Mouse (Mus musculus): ENCODE data around the gene Ccdc73.
"Not testable (repeated sequence)": the region's sequence is repeated elsewhere in the genome, so short reads cannot be mapped to it uniquely, and the experiment has no call there.

Ccdc73 gene

DNA sequence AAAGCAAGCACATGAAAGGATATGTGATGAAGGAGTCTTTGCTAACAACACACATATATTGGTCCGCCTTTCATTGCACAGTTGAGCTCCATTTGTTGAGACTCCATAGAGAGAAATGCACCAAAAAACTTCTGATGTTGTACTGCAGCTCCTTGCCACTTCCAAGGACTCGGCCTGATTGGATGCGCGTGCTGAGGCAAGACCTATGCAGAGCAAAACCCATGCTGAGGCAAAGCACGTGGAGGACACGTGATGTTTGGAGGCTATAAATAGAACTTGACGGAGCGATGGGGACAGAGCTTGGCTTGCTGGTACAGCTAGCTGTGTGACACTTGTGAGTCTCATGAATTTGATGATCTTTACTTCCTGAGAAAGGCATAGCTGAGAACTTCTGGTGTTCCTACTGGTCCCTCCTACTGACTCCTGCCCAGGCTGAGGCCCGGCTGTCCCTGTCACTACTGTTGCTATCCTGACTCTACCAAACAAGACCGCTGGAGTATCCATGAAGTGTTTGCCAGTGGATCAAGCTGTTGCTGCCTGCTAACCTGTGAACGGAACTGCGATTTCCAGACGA lies at the start of gene Ccdc73:
Gene Ccdc73, plus strand, starts transcription at position 524 of the 574 bp plus-strand sequence.
- DNase-seq, result no peak

DNA sequence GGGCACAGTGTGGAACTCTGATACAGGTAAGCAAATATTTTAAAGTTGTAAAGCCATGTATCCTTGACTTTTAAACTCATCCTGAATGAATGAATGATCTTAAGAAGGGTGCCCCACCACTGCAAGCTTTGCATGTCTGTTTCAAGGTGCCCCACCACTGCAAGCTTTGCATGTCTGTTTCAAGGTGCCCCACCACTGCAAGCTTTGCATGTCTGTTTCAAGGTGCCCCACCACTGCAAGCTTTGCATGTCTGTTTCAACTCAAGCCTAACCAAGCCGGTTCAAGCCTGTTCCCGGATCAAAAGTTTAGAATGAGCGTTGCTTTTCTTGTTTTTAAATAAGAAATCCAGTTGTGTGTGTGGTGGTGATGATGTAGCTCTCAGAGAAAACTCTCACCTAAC lies 48.8 kb upstream of the Ccdc73 start:
- peak; percentile 3 to 8 for DNase-seq

DNA sequence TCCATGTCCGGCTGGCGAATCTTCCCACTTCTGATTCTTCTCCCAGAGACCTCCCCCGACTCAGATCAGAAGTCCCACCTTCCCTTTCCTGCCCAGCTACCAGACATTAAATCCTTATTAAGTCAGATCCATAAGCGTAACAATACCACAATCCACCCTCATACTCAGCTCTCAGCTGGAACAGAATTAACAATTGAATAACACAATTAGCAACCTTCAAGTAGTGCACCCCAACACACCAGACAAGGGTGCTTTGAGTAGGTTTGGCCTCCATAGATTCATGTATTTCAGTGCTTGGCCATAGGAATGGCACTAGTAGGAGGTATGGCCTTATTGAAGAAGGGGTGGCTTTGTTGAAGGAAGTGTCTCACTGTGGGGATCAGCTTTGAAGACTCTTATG lies 41.4 kb upstream of the Ccdc73 start:
- no peak for DNase-seq

DNA sequence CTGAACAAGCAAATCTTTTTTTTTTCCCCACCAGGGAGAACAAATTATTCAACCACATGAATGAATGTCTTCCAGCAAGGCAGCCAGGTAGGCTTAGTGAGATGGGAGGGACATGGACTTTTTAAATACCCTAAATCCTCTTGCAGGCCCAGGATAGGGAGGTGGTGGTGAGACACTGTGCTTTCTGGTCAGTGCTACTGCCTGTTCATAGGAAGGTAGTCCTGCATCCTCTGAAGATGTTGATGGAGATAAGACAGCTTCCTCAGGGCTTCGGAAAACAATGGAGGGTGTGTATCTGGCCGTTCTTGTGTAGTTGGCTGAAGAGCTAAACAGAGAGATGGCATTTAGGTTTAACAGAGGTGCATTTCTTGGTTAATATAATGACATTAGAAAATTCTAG lies 35.1 kb upstream of the Ccdc73 start:
- DNase-seq, result no peak

DNA sequence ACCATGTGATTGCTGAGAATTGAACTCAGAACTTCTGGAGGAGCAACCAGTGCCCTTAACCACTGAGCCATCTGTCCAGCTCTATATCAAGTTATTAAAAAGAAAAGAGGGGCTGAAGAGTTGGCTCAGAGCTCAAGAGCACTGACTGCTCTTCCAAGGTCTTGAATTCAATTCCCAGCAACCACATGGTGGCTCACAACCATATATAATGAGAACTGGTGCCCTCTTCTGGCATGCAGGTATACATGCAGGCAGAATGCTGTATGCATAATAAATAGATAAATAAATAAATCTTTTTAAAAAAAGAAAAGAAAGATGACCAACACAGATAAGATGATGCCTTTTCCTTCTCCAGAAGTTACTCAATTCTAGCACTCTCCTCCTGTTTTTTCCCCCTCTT lies 26.6 kb upstream of the Ccdc73 start:
- DNase-seq, result no peak

DNA sequence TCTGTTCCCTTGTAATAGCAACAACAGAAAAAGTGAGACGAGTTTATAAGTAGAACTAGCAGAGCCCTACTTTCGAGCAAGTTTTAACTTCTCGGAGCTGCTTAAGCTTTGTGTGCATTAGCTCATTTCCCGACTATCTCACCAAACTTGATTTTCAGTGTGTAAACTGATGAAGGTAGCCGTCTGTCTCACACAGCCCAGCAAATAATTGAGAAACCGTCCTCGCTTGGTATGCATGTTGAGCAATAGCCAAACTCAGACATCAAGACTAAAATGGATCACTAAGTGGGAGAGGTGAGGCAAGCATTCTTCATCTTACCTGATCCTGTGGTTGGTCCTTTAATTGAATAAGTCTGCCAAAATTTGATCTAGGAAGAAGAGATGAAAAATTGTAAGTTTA lies 25.9 kb upstream of the Ccdc73 start:
- DNase-seq, result no peak

DNA sequence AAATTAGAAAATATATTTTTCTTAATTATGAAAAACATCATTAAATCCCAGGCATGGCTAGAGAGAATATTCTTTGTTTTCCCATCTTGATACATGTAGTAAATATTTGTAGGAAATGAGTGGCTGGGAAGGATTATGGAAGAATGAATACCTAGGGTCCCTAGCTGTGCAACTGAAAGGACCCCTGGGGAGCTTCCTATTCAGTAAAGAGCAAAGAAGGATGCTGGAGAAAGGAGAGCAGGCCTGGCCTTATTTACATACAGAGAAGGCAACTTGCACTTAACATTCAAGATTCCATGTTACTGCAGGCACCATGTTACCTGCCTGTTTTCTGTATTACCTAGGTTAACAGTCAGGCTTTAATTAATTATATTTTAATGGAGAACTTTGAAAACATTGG lies 25.0 kb upstream of the Ccdc73 start:
- DNase-seq, result no peak

DNA sequence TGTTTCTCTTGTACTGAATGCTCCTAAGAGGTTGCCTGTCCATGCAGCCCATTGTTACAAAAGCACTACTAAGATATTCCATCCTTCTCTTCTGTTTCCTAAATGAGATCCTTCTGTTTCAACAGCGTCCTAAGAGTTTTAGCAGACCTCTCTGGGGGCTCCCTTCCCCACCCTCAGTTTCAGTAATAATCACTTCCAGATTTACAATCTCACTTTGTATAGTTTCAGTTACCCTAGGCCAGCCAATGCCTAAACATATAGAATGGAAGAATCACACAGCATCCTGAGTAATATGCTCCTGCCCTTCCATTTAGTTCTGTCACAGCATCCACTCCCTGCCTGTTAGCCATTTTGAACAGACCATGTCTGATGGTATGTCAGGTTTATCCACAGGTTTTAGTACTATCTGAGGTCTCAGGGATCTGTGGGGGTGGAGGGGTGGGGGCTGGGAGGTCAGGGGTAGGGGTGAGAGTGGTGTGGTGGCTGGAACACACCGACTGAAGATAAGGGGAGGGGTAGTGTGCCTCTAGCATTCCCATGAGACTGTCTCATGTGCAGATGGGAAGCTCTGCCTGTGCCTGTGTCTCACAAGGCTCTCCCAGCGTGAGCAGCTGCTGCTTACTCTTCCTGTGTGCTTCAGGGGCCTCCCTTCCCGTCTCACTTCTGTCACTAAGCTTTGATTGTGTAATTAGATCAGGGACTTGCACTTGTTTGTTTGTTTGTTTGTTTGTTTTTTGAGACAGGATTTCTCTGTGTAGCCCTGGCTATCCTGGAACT lies 20.8 kb upstream of the Ccdc73 start:
- no peak for DNase-seq

DNA sequence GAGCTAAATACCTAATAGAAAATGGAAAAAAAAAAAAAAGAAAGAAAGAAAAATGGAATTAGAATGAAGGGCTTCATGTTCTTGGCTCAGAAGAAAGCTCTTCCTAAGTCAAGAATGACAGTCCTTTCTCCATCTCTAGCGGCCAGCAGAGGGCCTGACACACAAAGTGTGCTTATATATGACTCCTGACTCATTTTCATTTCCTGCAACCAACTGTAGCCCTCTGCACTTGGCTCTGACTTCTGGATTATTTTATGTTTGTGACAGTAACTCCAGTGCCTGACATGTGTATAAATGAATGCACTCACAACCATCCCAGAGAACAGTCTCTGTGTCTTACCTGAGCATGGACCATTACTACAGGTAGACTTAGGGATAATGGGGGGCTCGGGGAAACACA lies 20.0 kb upstream of the Ccdc73 start:
- DNase-seq, result peak; percentile 50 to 54

DNA sequence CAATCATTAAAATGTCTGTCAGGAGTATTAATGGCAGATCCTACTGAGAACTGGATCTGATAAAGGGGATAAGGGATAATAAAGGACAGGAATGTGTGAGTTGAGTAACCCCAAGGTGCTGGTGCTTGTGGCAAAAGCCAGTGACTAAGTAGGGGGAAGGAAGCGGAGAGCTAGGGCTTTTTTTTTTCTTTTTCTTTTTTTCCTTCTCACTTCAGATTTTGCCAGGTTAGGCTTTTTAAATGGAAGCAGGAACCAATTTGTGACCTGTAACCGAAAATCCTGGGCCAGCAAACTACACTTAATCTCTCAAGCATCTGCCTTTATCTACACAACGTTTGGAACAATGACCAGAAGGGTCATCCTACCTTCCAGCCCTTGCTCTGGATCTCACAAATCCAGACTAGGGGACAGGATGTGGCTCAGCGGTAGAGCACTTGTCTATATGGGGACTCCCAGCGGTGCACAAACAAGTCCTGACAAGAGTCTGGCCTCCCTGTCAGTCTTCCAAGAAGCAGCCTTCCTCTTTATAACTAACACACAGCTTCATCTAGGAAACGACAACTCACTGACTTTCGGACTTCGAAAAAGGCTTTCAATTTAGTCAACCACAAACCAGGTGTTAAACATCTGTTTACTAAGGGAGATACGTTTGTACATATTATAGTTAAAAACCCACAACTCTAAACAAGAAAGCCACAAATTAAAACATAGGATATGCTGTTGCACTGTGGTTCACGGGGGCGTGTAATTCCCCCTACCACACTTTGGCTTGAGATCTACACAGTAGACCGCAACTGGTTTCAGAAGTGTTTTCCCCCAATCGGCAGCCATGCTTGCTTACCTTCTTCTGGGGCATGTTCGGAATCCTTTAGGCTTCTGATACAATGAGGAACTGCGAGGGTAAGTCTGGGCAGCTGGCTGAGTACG lies 19.1 kb upstream of the Ccdc73 start:
- peak; percentile 51 to 55 for DNase-seq

DNA sequence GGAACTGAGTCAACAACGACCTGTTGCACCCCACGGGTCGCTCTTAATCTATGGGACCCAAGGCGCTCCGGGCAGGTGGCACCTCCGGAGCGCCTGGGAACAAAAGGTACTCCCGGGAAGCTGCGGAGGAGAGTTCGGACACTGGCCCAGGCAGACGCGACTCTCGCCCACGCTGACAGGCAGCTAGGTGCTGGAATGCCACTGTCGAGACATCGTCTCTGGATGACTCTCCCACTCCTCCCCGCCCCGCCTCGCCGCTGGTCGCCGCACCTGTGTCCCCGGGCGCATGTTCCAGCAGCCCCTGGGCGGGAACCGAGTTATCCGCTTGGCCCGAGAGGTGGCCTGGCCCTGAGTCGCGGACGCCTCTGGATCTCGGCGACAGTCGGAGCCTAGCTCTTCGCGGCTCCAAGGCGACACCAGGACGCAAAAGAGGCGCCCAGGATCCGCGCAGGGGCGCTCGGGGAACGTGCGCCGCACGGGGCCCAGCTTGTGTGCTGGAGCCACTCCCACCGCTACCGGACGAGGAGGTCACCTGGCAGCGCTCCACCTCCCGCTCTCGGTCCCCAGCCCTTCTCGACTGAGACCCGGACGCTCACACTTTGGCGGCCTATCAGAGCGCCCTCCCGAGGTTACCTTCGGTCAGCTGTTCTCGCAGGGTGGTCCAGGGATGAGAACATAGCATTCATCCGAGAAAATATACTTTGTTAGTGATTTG lies 18.2 kb upstream of the Ccdc73 start, which contains the start of gene Prrg4:
Gene Prrg4, minus strand, starts transcription at position 601 of the 715 bp plus-strand sequence.
- peak; percentile 62 to 64 for DNase-seq

DNA sequence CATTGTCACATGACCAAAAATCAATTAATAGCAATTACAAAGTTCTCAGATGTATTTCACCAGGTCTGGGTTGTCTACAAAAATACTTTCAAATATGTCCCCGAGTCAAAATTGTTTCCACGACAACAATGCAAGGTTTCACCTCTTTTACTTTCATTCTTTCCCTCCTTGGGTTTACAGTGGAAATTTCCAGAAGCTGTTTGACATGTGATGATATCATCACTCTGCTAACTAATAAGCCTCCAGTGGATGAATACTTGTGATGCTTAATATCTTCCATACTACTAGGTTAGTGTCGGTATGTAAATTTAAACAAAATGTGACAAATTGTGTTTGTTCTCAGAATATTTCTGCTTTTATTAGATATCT lies 17.6 kb upstream of the Ccdc73 start:
- DNase-seq, result no peak

DNA sequence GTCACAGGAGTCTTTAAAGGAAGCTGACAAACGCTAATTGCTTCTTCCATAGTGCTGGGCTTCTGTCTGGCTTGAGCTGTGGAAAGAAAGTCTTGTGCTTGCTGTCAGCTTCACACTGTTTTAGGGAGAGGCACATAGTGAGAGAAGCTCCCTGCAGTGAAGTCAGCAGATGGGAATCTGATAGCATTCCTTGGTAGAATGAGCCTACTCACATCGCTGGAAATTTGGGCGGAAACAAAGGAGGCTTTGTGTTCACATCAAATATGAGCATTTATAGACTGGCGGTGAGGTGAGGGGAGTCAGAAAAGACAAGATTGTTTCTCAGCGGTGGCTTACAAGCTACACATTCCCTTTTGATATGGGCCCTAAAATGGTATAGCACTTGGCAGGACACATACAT lies 15.9 kb upstream of the Ccdc73 start:
- no peak for DNase-seq

DNA sequence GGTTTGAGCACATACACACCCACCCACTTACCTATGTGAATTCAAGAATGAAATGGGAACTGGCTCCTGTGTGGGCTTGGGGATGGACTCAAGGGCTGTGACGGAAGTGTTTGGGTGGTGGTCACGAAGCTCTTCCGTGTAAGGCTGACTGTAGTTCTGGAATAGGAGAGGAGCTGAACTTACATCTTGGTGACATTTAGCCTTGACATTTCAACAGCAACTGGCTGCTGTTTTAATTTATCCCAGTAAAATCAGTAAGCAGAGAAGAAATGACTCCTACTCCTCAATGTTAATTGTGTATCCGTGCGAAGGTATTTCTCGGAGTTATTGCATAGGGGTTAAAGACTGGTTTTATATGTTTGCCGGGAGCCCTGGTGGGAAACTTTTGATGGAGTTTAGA lies 15.1 kb upstream of the Ccdc73 start:
- no peak for DNase-seq

DNA sequence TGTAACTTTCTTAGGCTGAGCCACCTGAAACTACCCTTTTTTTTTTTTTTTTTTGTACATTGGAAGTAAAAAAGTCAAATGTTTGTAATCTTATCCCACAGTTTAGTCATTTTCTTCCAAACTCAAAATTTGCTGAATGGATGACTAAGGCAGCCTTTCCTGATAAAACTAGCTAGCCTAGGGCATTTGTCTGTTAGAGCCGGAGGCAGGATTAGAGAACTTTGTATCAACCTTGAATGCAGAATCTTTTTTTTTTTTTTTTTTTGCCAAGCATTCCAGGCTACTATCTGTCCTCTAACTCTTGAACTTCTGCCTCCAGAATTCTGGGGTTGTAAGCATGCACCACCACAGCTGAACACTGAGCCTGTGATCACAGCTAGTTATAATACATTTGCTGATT lies 12.8 kb upstream of the Ccdc73 start:
- no peak for DNase-seq

DNA sequence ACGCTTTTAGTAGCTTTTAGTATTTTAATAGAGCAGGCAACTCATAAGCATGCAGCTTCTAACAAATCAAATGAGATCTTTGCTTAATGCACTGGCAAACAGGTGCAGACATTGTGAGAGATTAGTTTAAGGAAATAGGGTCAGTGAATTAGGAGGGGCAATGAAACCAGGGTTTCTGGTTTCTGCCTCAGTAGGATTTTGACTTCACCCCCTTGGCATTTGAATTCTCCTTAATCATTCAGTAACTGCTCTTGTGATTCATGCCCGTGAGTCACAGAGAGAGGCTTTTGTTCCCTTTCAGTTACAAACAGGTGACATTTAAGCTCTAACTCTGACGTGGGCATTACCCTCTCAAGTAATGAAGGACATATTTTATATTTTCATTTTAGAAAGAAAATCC lies 11.9 kb upstream of the Ccdc73 start:
- no peak for DNase-seq

DNA sequence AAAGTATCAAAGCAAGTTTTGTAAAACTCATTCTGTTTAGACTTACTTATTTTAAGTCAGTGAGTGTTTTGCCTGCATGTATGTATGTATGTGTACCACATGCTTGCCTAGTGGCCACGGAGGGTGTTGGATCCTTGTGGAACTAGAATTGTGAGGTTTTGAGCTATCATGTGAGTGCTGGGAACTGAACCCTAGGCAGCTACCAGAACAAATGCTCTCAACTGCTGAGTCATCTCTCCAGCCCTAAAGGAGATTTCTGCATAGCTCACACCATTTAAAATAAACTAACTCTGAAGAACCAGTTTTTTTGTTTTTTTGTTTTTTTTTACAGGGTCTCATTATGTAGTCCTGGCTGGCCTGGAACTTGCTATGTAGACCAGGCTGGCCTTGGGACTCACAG lies 11.4 kb upstream of the Ccdc73 start:
- no peak for DNase-seq

DNA sequence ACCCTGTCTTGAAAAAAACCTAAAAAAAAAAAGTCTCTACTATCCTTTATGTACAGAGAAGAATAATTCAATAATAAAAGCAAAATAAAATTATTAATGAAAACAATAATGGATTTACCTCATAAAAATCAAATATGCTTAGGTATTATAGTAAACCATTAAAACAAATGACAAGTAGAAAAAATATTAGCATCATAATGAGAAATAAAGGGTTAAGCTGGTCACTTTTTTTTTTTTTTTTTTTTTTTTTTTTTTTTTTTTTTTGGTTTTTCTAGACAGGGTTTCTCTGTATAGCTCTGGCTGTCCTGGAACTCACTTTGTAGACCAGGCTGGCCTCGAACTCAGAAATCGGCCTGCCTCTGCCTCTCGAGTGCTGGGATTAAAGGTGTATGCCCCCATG lies 9.5 kb upstream of the Ccdc73 start:
- DNase-seq, result not testable (repeated sequence)

DNA sequence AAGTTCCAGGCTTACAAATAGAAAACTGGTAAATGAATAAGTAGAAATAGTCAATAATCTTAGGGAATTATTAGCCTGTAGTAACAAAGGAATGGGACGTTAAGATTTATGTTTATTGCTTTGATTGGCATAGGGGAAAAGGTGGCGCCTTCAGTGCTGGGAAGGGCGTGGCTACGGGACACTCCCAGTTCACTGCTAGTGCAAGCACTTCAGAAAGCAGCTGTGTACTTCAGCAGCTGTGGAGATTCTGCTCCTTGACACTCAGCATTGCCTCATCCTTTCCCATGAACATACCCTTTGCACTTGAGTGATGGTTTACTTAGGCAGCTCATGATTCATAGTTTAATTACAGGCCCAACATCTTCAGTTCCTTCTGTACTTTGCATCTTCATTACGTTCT lies 8.5 kb upstream of the Ccdc73 start:
- DNase-seq, result no peak

DNA sequence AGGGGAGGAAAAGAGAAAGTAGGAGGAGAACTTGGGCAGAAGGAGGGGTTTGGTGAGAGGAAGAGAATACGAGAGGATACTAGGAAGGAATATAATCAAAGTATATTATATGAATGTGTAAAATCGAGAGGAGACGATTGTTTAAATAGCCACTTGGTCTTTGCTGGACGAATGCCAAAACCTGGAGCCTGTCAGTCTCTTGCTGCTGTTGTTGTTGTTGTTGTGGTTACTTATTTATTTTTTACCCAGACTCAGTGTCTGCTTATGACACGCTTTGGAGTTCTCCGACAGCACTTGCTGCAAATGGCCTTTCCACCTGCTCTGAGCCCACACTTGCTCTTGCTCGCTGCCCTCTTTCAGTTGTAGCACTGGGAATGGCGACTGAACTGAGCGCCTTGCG lies 7.2 kb upstream of the Ccdc73 start:
- no peak for DNase-seq

DNA sequence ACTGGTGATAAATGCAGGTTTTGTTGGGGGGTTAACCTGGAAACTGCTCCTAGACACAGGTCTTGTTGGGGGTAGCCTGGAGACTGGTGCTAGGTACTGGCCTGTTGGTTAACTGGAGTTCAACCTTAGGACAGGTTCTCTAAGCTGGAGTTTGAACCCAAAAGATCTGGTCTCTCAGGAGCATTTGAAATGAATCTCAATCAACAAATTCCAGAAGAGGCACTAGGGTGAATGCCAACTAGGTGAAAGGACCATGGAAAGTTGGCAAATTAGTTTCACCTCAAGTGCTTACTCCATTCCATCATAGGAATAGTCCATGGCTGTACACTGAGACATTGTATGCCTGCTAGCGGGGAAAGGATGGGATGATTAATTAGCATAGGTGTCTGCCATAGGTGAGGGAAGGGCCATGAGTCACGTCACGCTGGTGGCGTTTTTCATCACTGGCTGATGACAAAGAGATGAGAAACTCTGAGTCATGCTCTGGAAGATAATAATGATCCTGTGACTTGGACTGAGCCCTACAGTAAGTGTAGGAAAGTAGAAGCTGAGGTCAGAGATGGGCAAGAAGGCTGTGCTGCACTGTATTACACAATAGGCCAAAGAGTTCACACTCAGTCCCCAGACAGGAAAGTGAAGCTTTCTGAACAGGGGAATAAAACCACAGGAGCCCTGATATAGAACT lies 3.3 kb upstream of the Ccdc73 start:
- no peak for DNase-seq

DNA sequence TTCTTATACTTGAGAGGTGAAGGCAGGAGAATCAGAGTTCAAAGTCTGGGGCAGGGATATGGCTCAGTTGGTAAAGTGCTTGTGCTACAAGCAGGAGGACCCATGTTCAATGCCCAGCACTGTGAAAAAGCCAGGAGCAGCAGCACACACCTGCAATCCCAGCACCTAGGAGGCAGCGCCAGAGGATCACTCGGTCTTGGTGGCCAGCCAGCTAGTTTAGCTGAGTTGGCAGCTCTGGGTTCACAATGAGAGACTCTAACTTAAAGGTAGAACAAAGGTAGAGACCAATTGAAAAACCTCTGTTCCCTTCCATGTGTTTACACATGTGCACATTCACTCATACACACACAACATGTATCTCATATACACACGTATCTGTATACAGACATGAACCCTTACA lies 1.5 kb downstream of the Ccdc73 start:
- DNase-seq, result no peak

DNA sequence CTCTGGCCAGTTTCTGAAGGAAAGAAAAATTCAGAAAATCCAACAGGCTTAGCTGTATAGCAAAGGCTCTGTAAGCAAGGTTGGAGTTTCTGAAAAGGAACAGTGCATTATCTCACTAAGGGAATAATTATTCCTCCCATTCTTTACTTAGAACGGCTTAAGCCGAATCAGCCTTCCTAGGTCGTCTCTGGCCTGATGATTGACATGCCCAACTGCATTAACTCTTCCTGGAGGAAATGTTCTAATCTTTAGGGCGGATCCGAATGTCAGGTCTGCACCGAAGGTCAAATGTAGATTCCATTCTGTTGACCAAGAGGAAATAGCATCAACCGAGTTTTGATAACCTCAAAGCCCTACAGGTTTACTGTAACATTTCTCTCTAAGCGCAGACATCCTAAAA lies 11.2 kb downstream of the Ccdc73 start:
- DNase-seq, result no peak

Measured in B cell, adult 2 months (primary cell).